Mouse (Mus musculus): ENCODE results near the gene Krtap20-2.
"Not testable (repeated sequence)": the region's sequence is repeated elsewhere in the genome, so short reads cannot be mapped to it uniquely, and the experiment has no call there.

The Krtap20-2 gene

DNA sequence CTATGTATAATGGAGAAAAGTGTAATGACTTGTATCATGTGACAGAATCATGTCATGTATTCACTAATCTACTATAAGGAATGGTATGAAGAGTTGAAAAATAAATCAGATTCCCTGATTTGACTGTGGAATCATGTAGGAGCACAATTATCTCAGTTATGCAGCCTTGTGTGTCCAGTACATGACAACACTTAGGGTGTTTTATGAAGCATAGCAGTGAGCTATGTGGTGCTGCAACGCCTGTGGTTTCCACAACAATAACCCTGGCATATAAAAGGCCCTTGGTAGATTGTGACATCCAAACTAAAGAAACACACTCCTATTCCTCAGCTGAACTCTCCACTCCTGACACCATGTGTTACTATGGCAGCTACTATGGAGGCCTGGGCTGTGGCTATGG, at the start of gene Krtap20-2:
Krtap20-2 (plus strand) TSS at position 301 of the 400 bp plus-strand sequence.
- no peak for DNase-seq

DNA sequence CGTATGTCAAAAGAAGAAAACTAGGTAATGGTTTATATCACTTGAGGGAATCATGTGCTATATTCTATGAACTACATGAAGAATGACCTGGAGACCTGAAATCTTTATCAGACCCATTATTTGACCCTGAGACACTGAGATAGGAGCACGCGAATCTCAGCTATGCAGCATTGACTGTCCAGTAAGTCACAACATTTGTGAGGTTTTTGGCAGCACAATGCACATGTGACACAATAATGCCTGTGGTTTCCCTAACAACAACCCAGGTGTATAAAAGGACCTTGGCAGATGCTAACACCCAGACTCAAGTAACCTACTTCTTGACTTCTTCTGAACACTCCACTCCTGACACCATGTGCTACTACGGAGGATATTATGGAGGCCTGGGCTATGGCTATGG, 48.0 kb upstream of the Krtap20-2 start, which contains the start of gene Gm9789:
Gm9789 (plus strand) TSS at position 301 of the 400 bp plus-strand sequence.
- no peak for DNase-seq

DNA sequence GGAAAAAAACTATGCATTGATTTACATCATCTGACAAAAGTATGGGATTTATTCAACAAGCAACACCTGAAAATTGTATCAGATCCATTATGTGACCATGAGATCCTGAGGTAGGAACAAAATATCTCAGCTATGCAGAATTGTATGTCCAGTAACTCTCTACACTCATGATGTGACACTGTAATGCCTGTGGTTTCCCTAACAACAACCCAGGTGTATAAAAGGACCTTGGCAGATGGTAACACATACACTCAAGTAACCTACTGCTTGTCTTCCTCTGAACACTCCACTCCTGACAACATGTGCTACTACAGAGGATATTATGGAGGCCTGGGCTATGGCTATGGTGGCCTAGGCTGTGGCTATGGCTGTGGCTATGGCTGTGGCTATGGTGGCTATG, 36.5 kb upstream of the Krtap20-2 start, which contains the start of gene Gm7735:
Gm7735 (plus strand) TSS at position 301 of the 400 bp plus-strand sequence.
- DNase-seq, result not testable (repeated sequence)

DNA sequence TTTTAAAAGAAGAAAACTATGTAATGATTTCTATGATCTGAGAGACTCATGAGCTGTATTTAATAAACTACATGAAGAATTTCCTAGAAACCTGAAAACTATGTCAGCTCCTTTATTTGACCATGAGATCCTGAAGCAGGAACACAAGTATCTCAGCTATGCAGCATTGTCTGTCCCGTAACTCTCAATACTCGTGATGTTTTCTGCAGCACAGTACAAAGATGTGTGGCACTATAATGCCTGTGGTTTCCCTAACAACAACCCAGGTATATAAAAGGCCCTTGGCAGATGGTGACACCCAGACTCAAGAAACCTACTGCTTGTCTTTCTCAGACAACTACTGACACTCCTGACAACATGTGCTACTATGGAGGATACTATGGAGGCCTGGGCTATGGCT, 31.2 kb upstream of the Krtap20-2 start, which contains the start of gene 1110057P08Rik:
1110057P08Rik (plus strand) TSS at position 301 of the 400 bp plus-strand sequence.
- DNase-seq, result no peak

DNA sequence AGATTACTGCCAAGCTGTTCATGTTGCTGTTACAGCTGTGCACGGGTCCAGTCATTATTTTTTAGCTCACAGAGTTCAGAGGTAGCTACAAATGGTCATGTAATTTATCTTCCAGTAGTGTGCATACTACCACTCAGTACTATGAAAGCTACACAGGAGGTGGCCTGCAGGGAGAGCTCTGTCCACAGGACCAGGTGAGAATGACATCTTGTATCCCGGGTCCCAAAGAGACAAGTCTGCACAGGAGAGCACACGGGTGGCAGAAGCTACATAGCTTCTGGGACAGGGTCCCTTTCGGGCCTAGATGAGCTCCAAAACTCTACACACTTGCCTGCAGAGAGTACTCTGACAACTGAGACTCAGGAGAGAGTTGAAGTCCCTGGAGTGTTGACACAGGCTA, 17.0 kb upstream of the Krtap20-2 start:
- DNase-seq, result no peak

All from cerebellum, postnatal 25 days (tissue).